11 mouse cellular contexts compared by ENCODE assay signal in genomic region chr4:32241351-32241980, GRCm38 (mm10). TPM values are rescaled to one million over a fixed set of nuclear protein-coding genes. Genes with fewer than 3 reads are reported as not detected.
DNase-seq lines count a peak whose midpoint lies in the region; ATAC-seq lines count a peak whose summit lies in the region.
"Had no signal": no experiment of that assay in that cellular context is flagged by ENCODE, and none has a peak within 500 bp of the region (broad histone marks: within the 10 kb centered on the region; RNA-seq: fewer than 3 reads in every experiment).

No protein-coding gene starts in this region.

- DNase-seq in layer of hippocampus, postnatal 10 days (ENCODE audit: low spot score in 2 of 2): peak; percentile 54
- no peak for DNase-seq in layer of hippocampus, adult 8-10 months (ENCODE audit: low spot score in 2 of 2)
- DNase-seq in embryonic facial prominence, embryonic 10.5 days (ENCODE audit: low spot score): peak; percentile 50
- no peak for DNase-seq in embryo, embryonic 10 days (ENCODE audit: low spot score)
- no peak for DNase-seq in layer of hippocampus, adult 9-11 months
- DNase-seq: lung, postnatal 36 days; thymus, adult 2 months had no signal

- H3K27me3 ChIP-seq in embryonic facial prominence, embryonic 10.5 days (replicated peaks; ENCODE audit: low read depth, poor library complexity, severe bottlenecking): peaks cover 11% of the 10 kb centered on the region
- no peaks in the 10 kb centered on the region for H3K27me3 ChIP-seq in hindbrain, embryonic 15.5 days
- H3K27me3 ChIP-seq in neural tube, embryonic 12.5 days (replicated peaks): no peaks in the 10 kb centered on the region

- H3K4me3 ChIP-seq in embryonic facial prominence, embryonic 10.5 days: peak overlapping the region; percentile 93
- peak overlapping the region; percentile 78 for H3K4me3 ChIP-seq in hindbrain, embryonic 15.5 days
- peak overlapping the region; percentile 93 for H3K4me3 ChIP-seq in neural tube, embryonic 12.5 days

- 0 out of 2 replicates have a peak overlapping the region, but pooled peaks have one; percentile 86 for H3K9ac ChIP-seq in hindbrain, embryonic 15.5 days
- peak overlapping the region; percentile 44 for H3K9ac ChIP-seq in neural tube, embryonic 12.5 days

- H3K9me3 ChIP-seq in embryonic facial prominence, embryonic 10.5 days: no peaks in the 10 kb centered on the region
- H3K9me3 ChIP-seq in hindbrain, embryonic 15.5 days: no peaks in the 10 kb centered on the region
- no peaks in the 10 kb centered on the region for H3K9me3 ChIP-seq in neural tube, embryonic 12.5 days

- peaks cover 13% of the 10 kb centered on the region for H3K36me3 ChIP-seq in embryonic facial prominence, embryonic 10.5 days (replicated peaks)
- H3K36me3 ChIP-seq in hindbrain, embryonic 15.5 days: no peaks in the 10 kb centered on the region
- peaks cover 8% of the 10 kb centered on the region; the same call in 1 of the 2 replicates for H3K36me3 ChIP-seq in neural tube, embryonic 12.5 days

- H3K4me1 ChIP-seq in embryonic facial prominence, embryonic 10.5 days: peaks cover 87% of the 10 kb centered on the region
- H3K4me1 ChIP-seq in hindbrain, embryonic 15.5 days (replicated peaks): peaks cover 55% of the 10 kb centered on the region
- H3K4me1 ChIP-seq in neural tube, embryonic 12.5 days: peaks cover 56% of the 10 kb centered on the region

- WGBS in embryonic facial prominence, embryonic 10.5 days: 24% methylated on average over 6 of the region's 6 CpGs
- WGBS in hindbrain, embryonic 15.5 days: 20% methylated on average over 6 of the region's 6 CpGs
- WGBS in neural tube, embryonic 12.5 days: 17% methylated on average over 6 of the region's 6 CpGs

- peak overlapping the region; percentile 54; the same call in 1 of the 2 replicates for H3K27ac ChIP-seq in embryonic facial prominence, embryonic 10.5 days (replicated peaks)
- H3K27ac ChIP-seq in hindbrain, embryonic 15.5 days (replicated peaks): peak overlapping the region; percentile 49
- peak overlapping the region; percentile 53; the same call in 1 of the 2 replicates for H3K27ac ChIP-seq in neural tube, embryonic 12.5 days

- no peak for ATAC-seq in hindbrain, embryonic 15.5 days (ENCODE audit: low FRiP score, low read depth)
- no peak for ATAC-seq in neural tube, embryonic 12.5 days (ENCODE audit: low FRiP score, low read depth)
- no peak for ATAC-seq in activated CD4-positive, CD25-positive, alpha-beta regulatory T cell, adult 4 months

- H3K4me2 ChIP-seq in hindbrain, embryonic 15.5 days: peak overlapping the region; percentile 73
- peak overlapping the region; percentile 86 for H3K4me2 ChIP-seq in neural tube, embryonic 12.5 days (replicated peaks)

RNA-seq across cellular contexts. Expression of gene Bach2, which starts 2.9 kb away (rescaled TPM):
- 10 to 100 TPM; 23.8 to 29.4 TPM for total RNA-seq in layer of hippocampus, postnatal 10 days (2021)
- 10 to 100 TPM; 15.1 to 17.9 (median 17.0) TPM for total RNA-seq in layer of hippocampus, adult 8-10 months (2022)
- polyA plus RNA-seq in embryonic facial prominence, embryonic 10.5 days (2016; fragmentation: Nextera tagmentation; extraction: Ambion mirVana): 12.2 and 12.4 TPM in 2 replicates
- 24.5 and 27.4 TPM in 2 replicates for polyA plus RNA-seq in hindbrain, embryonic 15.5 days (2015; fragmentation: Nextera tagmentation; extraction: Ambion mirVana)
- 35.8 and 37.3 TPM in 2 replicates for polyA plus RNA-seq in neural tube, embryonic 12.5 days (2016; fragmentation: Nextera tagmentation; extraction: Ambion mirVana)
- polyA plus RNA-seq in activated CD4-positive, CD25-positive, alpha-beta regulatory T cell, adult 4 months (2017; shearing (Covaris generic)): 10 to 100 TPM; 11.8 to 17.2 TPM
- total RNA-seq: CH12.LX had no signal

Comparison
In these comparisons a context has a peak if more than half of its experiments do, and no peak if none do; other contexts are left out.
1. DNase-seq: peak in layer of hippocampus, postnatal 10 days (2 of 2) and embryonic facial prominence, embryonic 10.5 days (single experiment); none in layer of hippocampus, adult 8-10 months (0 of 2), embryo, embryonic 10 days (single experiment) and layer of hippocampus, adult 9-11 months (single experiment).
2. Peak in every context shown above with its lines, with median percentiles within 50 percentile points of each other: H3K27ac ChIP-seq and H3K4me3 ChIP-seq.